Mouse (Mus musculus) layer of hippocampus, adult 9-10 months (tissue): Measurements from ENCODE around the gene Arhgap18.

Source experiments
- DNase-seq: peaks from one replicate; pipeline ENCODE4 v3.0.0; 2022; ENCODE audit warnings: low spot score

Arhgap18 gene

GRCm38 (mm10) chr10:26752929-26753567, at the start of gene Arhgap18:
TSS of gene Arhgap18 (plus strand) at chr10:26753421.
- no peak for DNase-seq

DNA sequence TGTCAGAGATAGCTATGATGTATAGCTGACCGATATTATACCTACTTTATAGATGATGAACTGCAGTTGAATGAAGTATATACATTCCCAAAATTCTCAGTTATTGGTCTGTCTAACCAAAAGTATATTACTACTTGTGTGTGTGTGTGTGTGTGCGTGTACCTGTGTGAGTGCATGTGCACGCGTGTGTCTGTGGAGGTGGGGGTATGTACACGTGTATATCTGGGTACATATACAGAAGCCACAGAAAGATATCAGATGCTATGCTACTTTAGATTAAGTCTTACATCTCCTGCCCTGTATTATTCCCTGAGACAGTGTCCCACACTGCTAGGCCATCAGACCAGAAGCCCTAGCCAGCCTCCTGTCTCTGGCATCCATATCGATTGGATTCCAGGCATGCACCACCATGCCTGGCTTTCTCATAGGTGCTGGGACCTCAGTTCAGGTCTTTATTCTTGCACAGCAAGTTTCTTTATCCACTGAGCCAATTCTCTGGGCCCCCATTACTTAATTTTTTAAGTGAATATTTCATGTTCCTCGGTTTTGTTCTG, 42.7 kb upstream of the Arhgap18 start:
- DNase-seq = no peak

GRCm38 (mm10) chr10:26711068-26711467, 42.2 kb upstream of the Arhgap18 start:
- DNase-seq = peak; percentile 41

DNA sequence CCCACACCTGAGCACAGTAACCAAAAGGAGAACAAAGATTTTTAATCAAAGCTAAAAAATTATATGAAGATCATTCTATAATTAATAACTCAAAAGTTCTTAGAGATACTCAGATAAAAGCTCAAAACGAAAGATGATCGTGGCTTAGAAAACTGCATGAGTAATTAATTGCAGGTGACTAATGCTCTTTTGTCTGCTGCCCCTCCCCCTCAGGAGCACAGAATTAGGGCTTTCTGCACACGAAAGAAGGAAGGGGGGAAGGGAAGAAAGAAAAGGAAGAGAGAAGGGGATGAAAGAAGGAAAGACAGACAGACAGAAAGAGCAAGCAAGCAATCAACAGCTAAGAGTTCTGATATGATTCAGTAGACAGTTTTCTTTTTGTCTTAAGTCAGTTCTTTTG, 39.2 kb upstream of the Arhgap18 start:
- DNase-seq = no peak

DNA sequence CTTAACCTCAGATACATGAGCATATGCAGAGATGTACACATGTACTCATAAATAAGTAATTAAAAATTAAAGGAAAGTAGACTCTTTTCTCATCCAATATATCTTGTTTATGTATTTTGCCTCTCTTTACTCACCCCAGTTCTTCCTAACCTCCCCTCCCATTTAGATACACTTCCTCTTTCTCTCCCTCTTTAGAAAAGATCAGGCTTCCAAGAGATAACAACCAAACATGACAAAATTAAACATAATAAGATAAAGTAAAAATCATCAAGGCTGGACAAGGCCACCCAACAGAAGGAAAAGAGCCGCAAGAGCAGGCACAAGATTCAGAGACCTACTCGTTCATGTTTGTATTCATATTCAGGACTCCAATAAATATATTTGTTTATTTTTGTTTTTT, 28.5 kb upstream of the Arhgap18 start:
- no peak for DNase-seq

DNA sequence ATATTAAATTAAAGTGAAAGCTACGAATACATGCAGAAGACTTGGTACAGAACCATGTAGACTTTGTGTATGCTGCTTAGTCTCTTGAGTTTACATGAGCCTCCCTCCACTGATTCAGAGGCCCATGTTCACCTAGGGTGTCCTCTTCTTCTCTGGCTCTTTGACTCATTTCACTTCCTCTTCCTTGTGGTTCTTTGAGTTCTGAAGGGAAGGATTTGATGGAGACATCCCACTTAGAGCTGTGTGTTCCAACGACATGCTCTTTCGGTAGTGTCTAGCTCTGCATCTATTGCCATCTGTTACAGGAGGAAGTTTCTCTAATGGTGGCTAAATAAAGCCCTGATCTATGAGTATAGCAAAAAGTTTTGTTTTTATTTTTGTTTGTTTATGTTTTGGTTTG, 28.0 kb upstream of the Arhgap18 start:
- DNase-seq = no peak

DNA sequence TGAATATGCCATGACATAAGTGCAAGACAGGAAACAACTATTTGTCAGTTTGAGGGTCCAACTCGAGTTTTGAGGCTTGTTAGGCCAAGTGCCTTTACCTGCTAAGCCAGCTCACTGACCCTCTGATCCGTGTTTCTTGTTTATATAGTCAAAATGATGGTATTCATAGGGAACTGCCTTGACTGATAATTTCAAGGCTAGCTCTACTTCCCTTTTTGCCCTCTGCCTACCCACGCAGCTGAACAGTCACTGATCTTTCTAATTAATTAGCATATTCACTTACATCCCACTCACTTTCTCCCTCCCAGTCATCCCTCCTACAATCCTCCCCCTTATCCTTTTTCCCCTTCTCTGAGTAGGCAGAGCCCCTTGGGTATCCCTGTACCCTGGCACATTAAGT, 2.4 kb upstream of the Arhgap18 start:
- DNase-seq = no peak

GRCm38 (mm10) chr10:26752064-26752928, 925 bp upstream of the Arhgap18 start:
- DNase-seq = peak; percentile 63

DNA sequence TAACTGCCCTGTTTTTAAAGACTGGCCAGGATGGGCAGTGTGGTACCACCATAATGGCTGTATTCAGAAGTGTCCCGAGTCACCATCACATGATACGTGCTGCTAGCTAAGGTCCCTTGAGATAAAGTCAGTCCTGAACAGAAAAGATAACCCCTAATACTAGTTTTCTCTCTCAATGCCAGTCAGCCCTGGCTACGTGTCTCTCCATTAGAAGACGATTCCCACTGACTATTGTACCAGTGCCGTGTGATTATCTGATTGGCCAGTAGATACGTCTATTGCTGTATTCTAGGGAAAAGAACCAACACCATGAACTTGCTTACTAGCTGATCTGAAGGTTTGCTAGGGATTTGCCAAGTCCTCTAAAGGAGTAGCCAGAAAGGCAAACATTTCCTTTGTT, 785 bp downstream of the Arhgap18 start:
- DNase-seq = no peak

- no peak for DNase-seq
Measured at GRCm38 (mm10) chr10:26757231-26757630, 4.0 kb downstream of the Arhgap18 start.

DNA sequence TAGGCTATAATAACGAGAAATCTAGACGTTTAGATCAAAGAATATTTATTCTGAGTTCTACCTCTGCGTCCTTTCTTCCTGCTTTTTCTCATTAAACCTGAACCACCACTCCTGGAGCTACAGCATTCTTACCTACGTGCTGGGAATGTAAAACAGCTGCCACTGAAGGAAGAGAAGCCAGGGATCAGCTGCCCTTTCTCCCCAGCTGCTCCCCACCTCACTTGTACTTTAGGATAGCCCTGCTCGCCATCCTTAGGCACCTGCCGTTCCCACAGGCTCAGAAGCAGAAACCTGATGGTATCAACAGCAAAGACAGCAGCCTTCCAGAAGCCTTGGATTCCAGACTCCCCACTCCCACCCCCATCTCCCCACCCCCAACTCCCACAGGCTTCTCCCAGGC, 6.2 kb downstream of the Arhgap18 start:
- DNase-seq = no peak

- no peak for DNase-seq
Measured at GRCm38 (mm10) chr10:26761103-26761502, 7.9 kb downstream of the Arhgap18 start.

DNA sequence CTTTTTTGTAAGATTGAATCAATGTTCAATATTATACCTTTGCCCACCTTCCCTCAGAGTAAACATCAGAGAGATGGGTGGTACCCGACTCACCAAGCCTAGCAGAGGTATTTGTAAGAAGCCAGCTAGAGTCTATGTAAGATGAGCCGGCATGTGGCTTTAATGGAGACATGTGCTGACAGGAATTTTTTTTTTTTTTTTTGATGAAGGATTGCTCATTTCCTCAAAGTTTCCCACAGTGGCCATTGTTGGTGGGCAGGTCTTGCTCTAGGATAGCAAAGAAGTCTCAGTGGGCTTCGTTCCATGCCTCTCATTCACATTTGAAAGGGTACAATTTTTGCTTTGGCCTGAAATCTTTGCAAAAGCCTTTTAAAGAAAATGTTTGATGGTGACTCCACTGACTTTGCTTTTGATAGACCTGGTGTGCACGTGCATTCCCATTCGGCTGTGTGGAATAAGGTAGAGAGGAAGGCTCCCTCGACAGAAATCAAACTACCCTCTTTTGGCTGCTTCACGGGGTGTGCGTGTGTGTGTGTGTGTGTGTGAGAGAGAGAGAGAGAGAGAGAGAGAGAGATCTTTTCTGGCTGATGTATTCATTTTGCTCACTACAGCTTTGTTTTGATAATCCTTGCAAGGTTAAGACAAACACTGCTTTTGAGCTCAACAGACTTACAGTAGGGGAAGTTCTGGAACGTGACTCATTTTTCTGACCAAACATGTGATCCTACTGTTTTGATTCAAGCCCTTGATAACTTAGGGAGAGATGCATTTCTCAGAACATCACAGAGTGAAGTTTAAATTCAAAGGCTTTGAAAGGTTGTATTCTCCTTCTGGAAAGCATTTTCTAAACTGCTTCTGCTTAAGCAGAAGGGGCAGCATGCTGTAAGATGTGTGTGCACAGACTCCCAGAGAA, 9.0 kb downstream of the Arhgap18 start:
- DNase-seq = no peak

- DNase-seq = no peak
Measured at GRCm38 (mm10) chr10:26767196-26767595, 14.0 kb downstream of the Arhgap18 start.

GRCm38 (mm10) chr10:26768943-26769342, 15.7 kb downstream of the Arhgap18 start:
- DNase-seq = no peak

DNA sequence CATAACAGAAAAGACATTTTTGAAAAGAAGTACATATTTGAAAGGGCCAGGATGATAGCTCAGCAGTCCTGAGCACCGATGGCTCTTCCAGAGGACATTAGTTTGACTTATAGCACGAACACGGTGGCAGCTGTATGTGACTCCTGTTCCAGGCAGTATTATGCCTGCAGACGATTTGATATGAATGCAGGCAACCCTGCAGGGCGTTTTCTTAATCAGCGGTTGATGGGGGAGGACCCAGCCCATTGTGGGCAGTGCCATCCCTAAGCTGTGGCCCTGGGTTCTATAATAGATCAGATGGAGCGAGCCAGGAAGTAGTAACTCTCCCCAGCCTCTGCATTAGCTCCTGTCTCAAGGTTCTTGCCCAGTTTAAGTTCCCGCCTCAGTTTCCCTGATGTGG, 16.8 kb downstream of the Arhgap18 start:
- no peak for DNase-seq

DNA sequence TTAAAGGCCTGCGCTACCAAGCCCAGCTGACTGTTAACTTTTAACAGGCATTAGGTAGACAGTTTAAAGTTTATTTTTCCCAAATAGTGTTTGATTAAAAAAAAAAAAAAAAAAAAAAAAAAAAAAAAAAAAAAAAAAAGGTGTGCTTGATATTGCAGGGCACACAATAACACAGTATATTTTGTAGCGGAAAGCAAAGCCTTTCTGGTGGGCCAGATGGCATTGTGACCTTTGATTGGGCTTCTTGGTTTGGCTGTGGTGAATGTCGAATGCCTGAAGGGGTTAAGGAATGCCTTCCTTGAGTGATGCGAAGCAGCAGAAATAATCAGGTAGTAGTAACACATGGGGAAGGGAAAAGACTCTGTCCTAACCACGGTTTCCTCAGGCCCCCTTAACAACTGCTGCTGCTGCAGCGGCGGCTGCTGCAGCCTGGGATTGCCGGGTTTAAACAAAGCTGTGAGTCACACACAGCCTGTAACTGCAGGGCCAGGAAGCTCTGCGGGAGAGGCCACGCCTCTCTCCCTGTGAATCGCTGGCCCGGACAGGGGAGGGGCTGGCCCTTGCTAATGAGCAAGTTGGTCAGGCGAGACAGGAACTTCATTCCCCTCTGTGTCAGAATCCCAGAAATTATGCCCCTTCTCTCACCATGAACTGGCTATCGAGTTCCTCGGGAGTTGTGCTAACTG, 18.9 kb downstream of the Arhgap18 start:
- no peak for DNase-seq

GRCm38 (mm10) chr10:26772624-26773540, 19.7 kb downstream of the Arhgap18 start:
- DNase-seq = no peak

DNA sequence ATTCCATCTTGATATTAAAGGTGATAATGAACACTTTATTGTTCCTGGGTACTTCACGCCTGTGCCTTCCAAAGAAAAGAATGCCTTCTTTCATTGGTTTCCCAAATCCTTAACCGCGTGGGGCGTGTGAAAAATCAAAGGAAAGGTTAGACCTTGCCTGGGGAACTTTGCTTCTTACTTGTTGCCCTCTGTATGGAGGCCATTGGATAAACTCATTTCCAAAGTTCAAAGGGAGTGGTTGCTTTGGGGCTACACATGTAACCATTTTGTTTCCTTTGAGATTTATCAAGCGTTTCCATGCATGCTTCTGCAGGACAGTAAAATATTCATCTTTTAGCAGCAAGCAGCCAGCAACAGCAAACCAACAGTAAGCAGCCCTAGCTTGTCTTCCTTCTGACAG, 20.3 kb downstream of the Arhgap18 start:
- no peak for DNase-seq

DNA sequence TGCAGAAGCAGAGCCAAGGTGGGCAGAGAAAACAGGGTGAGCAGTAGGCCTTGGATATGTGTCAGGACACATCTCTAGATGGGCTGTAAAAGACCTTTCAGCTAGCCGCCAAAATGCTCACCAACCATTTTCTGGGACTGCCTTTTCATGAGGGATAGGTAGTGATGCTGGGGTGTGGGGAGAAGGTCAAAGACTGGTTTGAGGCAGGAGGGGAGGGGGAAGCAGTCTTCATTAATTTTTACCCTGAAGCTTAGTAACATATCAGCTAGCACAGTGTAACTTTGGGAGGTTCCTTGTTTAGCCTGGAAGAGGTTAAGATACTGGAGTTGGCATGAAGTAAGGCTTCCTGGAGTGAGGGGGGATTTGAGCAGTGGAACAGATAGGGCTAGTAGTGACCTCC, 21.0 kb downstream of the Arhgap18 start:
- DNase-seq = no peak

- DNase-seq = no peak
Measured at GRCm38 (mm10) chr10:26776443-26776842, 23.2 kb downstream of the Arhgap18 start.
